Mouse (Mus musculus): ENCODE results near the gene Cdk5rap3.

- peak; percentile 86; the same call in 1 of the 2 replicates for TF ChIP-seq CTCF (IDR thresholded peaks at IDR 0.05; ENCODE audit: borderline replicate concordance, control insufficient read depth, extremely low read depth, insufficient read depth, low read length, poor library complexity)
- TF ChIP-seq POLR2A (IDR thresholded peaks at IDR 0.05; ENCODE audit: control insufficient read depth, extremely low read depth, insufficient read depth, low read length, poor library complexity) = no peak
Observed at GRCm38 (mm10) chr11:96963580-96963979, 47.3 kb upstream of the Cdk5rap3 start.
